Mouse (Mus musculus) brown adipose tissue, adult 24 weeks (tissue): ENCODE results near the gene Tmem9b. TPM values are rescaled to one million over a fixed set of nuclear protein-coding genes. Genes with fewer than 3 reads are reported as not detected.
A peak's percentile ranks its signal among the peaks of the same experiment; 100 is the strongest.

Source experiments
- H3K27ac ChIP-seq: fragments of 200-500 bp; replicated peaks from 2 replicates; pipeline ENCODE4 v1.5.1; 2012; ENCODE audit warnings: low read depth, mild to moderate bottlenecking, low read length
- H3K4me1 ChIP-seq: fragments of 200-500 bp; 2 replicates; pipeline ENCODE4 v1.6.1; 2012; ENCODE audit warnings: low read length, mixed read lengths; ENCODE audit not compliant: control insufficient read depth, insufficient read depth, insufficient read length
- H3K4me3 ChIP-seq: fragments of 200-500 bp; 2 replicates; pipeline ENCODE4 v1.5.1; 2012; ENCODE audit warnings: low read depth, mild to moderate bottlenecking, low read length, moderate library complexity; ENCODE audit not compliant: insufficient read depth
- polyA plus RNA-seq: library from polyadenylated mRNA; stranded (reverse); fragments of >200 nt; gene quantifications from 2 replicates; pipeline ENCODE4 v1.2.4, GENCODE M21; 2012; ENCODE audit not compliant: missing spikeins, insufficient read depth, insufficient read length

Tmem9b gene
- polyA plus RNA-seq, result 47.8 and 65.8 TPM in 2 replicates

- Histone ChIP-seq H3K27ac (peak within 1 kb of the TSS; percentile 83), H3K4me3 (peak within 1 kb of the TSS; percentile 100), H3K4me1 (peaks cover 3% of the 10 kb centered on the region; the same call in 1 of the 2 replicates)
These were observed at the start of gene Tmem9b for GRCm38 (mm10) chr7:109752008-109752925. Gene Tmem9b, minus strand, starts transcription at chr7:109752875.

GRCm38 (mm10) chr7:109800626-109801025 is 48.0 kb upstream of the Tmem9b start:
- no peak overlapping the region for H3K4me3 ChIP-seq
- H3K4me1 ChIP-seq, result peaks cover 6% of the 10 kb centered on the region; the same call in 1 of the 2 replicates
- no peak overlapping the region for H3K27ac ChIP-seq

DNA sequence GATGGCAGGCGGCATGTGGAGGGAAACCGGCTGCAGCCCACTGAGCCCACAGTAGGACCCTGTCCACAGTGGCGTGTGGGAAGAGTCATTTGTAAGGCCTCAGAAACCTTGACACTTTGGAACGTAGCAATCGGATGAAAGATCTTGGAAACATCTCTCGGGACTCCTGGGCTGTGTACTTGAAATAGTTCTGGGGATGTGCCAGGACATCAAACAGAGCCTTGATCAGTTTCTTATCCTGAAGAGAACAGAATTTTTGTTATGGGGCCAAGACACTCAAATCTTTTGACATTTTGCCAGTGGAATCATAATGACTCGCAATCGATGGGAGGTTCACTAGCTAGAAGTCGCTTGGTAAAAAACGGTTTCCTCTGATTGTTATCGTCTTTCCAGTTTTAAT is 46.5 kb upstream of the Tmem9b start:
- no peak overlapping the region for H3K27ac ChIP-seq
- peaks cover 6% of the 10 kb centered on the region; the same call in 1 of the 2 replicates for H3K4me1 ChIP-seq
- H3K4me3 ChIP-seq, result no peak overlapping the region

GRCm38 (mm10) chr7:109795564-109795963 is 42.9 kb upstream of the Tmem9b start:
- H3K4me1 ChIP-seq, result peaks cover 6% of the 10 kb centered on the region; the same call in 1 of the 2 replicates
- no peak overlapping the region for H3K27ac ChIP-seq

GRCm38 (mm10) chr7:109794556-109794955 is 41.9 kb upstream of the Tmem9b start:
- Histone ChIP-seq H3K4me1 (peaks cover 6% of the 10 kb centered on the region; the same call in 1 of the 2 replicates), H3K27ac (no peak overlapping the region), H3K4me3 (no peak overlapping the region)

More at GRCm38 (mm10) chr7:109795564-109795963, 42.9 kb upstream of the Tmem9b start:
- no peak overlapping the region for H3K4me3 ChIP-seq

GRCm38 (mm10) chr7:109792759-109793158 is 40.1 kb upstream of the Tmem9b start:
- Histone ChIP-seq H3K4me3 (no peak overlapping the region), H3K27ac (no peak overlapping the region), H3K4me1 (no peaks in the 10 kb centered on the region)

DNA sequence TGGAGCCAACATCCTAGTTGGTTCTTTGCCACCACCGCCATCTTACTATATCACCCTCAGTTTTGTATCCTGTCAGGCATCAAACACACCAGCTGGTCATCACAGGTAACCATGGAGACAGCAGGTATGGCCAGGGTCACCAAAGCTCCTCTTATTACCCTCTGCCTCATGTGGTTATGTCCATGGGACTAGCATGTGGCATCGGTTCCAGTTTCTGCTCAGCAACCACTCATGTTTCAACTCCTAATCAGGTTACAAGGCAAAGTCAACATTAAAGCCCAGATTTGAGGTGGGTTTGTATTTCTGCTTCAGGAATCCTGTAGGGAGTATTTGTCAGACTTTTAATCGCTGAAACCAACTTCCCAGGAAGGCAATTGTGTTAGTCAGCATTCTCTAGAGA is 38.1 kb upstream of the Tmem9b start:
- Histone ChIP-seq H3K27ac (no peak overlapping the region), H3K4me3 (no peak overlapping the region), H3K4me1 (no peaks in the 10 kb centered on the region)

GRCm38 (mm10) chr7:109787860-109788259 is 35.2 kb upstream of the Tmem9b start:
- Histone ChIP-seq H3K4me3 (no peak overlapping the region), H3K27ac (no peak overlapping the region), H3K4me1 (no peaks in the 10 kb centered on the region)

- Histone ChIP-seq H3K4me3 (no peak overlapping the region), H3K27ac (no peak overlapping the region), H3K4me1 (peaks cover 5% of the 10 kb centered on the region; the same call in 1 of the 2 replicates)
These were observed 30.6 kb upstream of the Tmem9b start for GRCm38 (mm10) chr7:109783281-109783680.

DNA sequence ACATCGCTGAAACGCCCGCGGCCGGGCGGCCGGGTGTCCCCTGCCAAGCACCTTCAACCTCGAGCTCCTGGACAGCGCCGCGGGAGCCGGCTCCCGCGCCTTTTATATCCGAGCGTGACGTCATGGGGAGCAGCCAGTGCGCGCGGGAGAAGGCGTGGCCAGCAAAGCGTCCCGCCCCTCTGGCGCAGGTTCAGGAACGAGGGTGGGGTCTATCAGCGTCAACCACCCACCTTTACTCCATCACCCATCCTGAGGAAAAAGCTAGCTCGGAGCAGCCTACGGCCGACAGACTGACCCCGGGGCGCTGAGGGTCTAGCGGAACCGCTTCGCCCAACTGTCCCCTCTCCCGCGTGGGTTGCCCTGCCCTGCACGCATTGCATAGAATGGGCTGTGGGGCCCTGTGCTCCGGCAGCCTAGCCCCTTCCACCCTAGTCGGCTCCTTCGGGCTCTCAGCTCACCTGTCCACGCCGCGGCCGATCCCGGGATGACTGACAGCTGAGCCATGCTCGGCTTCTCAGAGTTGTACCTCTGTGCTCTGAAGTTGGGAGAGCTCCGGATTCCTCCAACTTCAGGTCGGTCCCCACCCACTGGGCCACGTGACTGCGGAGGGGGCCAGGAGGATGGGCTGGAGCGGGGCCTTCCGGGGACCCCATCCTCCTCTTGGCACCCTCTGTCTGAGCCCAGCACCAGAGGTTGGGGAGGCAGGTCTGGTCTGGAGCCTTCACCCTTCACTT is 29.0 kb upstream of the Tmem9b start, which contains the start of gene Nrip3:
Gene Nrip3 (minus strand): TSS at position 556 of the 734 bp plus-strand sequence.
- Histone ChIP-seq H3K4me1 (peaks cover 5% of the 10 kb centered on the region; the same call in 1 of the 2 replicates), H3K4me3 (peak within 1 kb of the TSS; percentile 54), H3K27ac (no peak within 1 kb of the TSS)

DNA sequence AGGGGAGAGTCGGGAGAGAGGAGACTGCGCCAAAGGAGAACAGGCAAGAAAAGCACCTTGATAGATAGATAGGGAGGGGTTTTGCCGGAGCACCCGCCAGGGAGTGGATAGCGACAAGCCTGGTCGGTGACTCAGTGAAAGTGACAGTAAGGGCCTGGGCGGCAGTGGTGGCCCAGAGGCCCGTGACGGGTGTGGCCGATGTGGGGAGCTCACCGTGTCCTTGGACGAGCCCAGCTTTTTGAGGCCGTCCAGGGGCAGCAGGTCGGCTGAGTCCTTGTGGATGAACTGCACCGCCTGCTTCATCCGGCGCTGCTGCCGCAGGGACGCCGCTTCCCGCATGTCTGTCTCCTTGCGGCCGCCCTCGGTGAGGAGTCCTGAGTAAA is 28.4 kb upstream of the Tmem9b start:
- Histone ChIP-seq H3K4me1 (peaks cover 5% of the 10 kb centered on the region; the same call in 1 of the 2 replicates), H3K4me3 (peak overlapping the region; percentile 54), H3K27ac (no peak overlapping the region)

DNA sequence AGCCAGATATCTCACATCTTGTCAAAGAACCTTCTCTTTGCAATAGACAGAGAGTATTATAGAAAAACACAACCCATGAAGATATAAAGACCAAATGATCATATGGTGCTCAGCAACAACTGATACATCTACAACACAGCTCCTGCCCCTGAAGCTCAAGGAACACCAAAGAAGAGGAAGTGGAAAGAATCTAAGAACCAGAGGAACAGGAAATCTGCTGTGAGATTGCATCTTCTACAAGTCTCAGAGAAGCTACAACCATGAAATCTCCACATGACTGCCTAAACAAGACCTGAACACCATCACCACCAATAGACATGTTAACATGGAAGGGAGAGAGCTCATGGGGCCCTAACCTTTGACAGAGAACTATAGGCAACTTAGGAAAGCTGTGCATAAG is 19.6 kb upstream of the Tmem9b start:
- Histone ChIP-seq H3K4me3 (no peak overlapping the region), H3K4me1 (no peaks in the 10 kb centered on the region), H3K27ac (no peak overlapping the region)

GRCm38 (mm10) chr7:109768699-109769383 is 16.2 kb upstream of the Tmem9b start:
- Histone ChIP-seq H3K4me3 (no peak overlapping the region), H3K4me1 (no peaks in the 10 kb centered on the region), H3K27ac (no peak overlapping the region)

DNA sequence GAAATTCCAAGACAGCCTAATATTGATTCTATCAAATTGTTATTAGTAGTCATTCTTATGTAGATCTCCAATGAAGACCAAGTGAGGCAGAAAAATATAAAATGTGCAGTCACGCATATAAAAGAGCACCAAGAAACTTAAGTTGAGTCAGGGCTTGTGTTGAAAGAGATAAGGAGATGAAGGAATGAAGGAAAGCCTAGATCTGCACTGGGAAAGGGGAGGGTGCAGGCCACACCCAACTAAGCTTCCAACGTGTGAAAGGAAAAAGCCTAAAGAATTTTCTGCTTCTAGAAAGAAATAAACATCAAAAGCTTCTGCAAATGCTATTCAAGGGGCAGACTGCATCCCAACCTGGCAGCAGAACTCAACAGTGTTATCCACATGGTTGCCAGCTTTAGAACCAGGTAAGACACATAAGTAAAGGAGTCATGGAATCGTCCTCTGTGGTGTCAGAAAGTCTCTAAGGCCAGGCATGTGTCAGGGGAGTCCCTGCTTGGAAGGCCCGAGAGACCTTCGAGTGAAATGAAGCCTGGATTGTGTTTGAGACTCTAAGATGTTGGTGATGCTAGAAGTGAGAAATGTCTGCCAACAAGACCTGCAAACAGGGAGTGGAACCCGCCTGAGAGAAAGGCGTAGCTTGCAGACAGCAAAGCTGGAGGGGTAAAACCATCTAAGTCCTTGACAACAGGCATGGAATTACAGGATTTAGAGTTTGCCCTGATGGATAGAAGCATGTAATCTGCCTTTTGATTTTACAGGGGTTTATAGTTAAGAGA is 15.1 kb upstream of the Tmem9b start:
- Histone ChIP-seq H3K27ac (no peak overlapping the region), H3K4me1 (no peaks in the 10 kb centered on the region), H3K4me3 (no peak overlapping the region)
